Mouse (Mus musculus): ENCODE measurements around the gene Olfr1255.

Olfr1255 gene

GRCm38 (mm10) chr2:89811751-89812150, at the start of gene Olfr1255:
Gene Olfr1255 (plus strand): TSS chr2:89812051.
- no peak for DNase-seq (ENCODE audit: low spot score)

GRCm38 (mm10) chr2:89793519-89793918, 18.3 kb upstream of the Olfr1255 start, which contains the start of gene Olfr1254:
Gene Olfr1254 (minus strand): TSS chr2:89793619.
- DNase-seq (ENCODE audit: low spot score): no peak

- DNase-seq (ENCODE audit: low spot score): no peak
These were observed 12.3 kb upstream of the Olfr1255 start for GRCm38 (mm10) chr2:89799583-89799982.

- DNase-seq (ENCODE audit: low spot score): no peak
These were observed 1.1 kb upstream of the Olfr1255 start for GRCm38 (mm10) chr2:89810751-89811150.

GRCm38 (mm10) chr2:89820216-89820615, 8.4 kb downstream of the Olfr1255 start:
- no peak for DNase-seq (ENCODE audit: low spot score)

- DNase-seq (ENCODE audit: low spot score): no peak
These were observed 29.6 kb downstream of the Olfr1255 start, which contains the start of gene Olfr1256 for GRCm38 (mm10) chr2:89841455-89841854. Gene Olfr1256 (minus strand): TSS chr2:89841555.

GRCm38 (mm10) chr2:89848105-89848504, 36.3 kb downstream of the Olfr1255 start, which contains the start of gene Olfr48:
Gene Olfr48 (minus strand): TSS chr2:89848205.
- DNase-seq (ENCODE audit: low spot score): no peak

GRCm38 (mm10) chr2:89849230-89849629, 37.4 kb downstream of the Olfr1255 start:
- DNase-seq (ENCODE audit: low spot score): no peak
